Mouse (Mus musculus) embryonic fibroblast, embryonic 13.5 days (primary cell): ENCODE data around the gene Nav2.

ENCODE experiments used
- CTCF ChIP-seq: IDR thresholded peaks from 2 replicates; pipeline ENCODE4 v1.5.1; 2011; ENCODE audit warnings: mild to moderate bottlenecking, control low read depth, low read length, moderate library complexity, borderline replicate concordance; ENCODE audit not compliant: insufficient read depth
- POLR2A ChIP-seq: IDR thresholded peaks from 2 replicates; pipeline ENCODE4 v1.6.1; 2011; ENCODE audit warnings: low read depth, mild to moderate bottlenecking, control low read depth, low read length, moderate library complexity

DNA sequence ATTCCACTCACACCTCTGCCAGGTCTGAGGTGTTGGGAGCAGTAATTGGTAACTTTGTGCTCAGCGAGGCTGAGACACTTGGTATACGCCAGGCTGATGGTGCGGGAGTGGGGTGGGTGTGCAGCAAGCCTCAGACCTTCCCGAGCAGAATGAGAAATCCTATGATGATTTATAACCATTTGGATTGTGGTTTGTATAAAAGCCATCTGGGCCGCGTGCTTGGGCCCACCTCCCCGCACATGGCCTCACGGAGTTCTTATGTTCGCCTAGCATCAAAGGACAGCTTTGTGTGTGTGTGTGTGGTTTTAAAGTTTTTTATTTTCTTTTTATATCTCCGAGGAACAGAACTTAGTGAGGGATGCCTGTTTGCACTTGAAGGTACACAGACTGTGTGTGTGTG lies 474.4 kb downstream of the Nav2 start:
- TF ChIP-seq CTCF = no peak
- TF ChIP-seq POLR2A = no peak
